Mouse (Mus musculus) v-Abl transformed pro-B cells (cell line): ENCODE data around the gene Trp53i11.

Experiments used
- in situ Hi-C, 2 experiments: fragments of 400-800 bp; cut with MboI; formaldehyde crosslinking; loops; one replicate each; pipeline ENCODE4 v1.15.1; 2025; ENCODE audit not compliant: unreplicated experiment in 2 of 2

Trp53i11 gene

GRCm38 (mm10) chr2:93170845-93171200, 16.5 kb upstream of the Trp53i11 start:
- in situ Hi-C loops: no loop called here

GRCm38 (mm10) chr2:93171929-93172328, 15.4 kb upstream of the Trp53i11 start:
- in situ Hi-C loops: no loop called here

GRCm38 (mm10) chr2:93172460-93172859, 14.9 kb upstream of the Trp53i11 start:
- in situ Hi-C loops: no loop called here

- in situ Hi-C loops: no loop called here
Observed at GRCm38 (mm10) chr2:93174159-93174558, 13.2 kb upstream of the Trp53i11 start.

- in situ Hi-C loops: loop anchor here in 1 of 2 experiments (25.0 kb wide), 3 partner anchors 988 to 1237 kb away; partner anchors contain the start of gene Ttc17
Observed at GRCm38 (mm10) chr2:93175278-93175677, 12.1 kb upstream of the Trp53i11 start.

- in situ Hi-C loops: loop anchor here in 1 of 2 experiments (25.0 kb wide), 3 partner anchors 988 to 1237 kb away; partner anchors contain the start of gene Ttc17
Observed at GRCm38 (mm10) chr2:93175721-93176120, 11.6 kb upstream of the Trp53i11 start.

GRCm38 (mm10) chr2:93176193-93176798, 11.1 kb upstream of the Trp53i11 start:
- in situ Hi-C loops: loop anchor here in 1 of 2 experiments (25.0 kb wide), 3 partner anchors 989 to 1236 kb away; partner anchors contain the start of gene Ttc17

- in situ Hi-C loops: loop anchor here in 1 of 2 experiments (25.0 kb wide), 3 partner anchors 990 to 1235 kb away; partner anchors contain the start of gene Ttc17
Observed at GRCm38 (mm10) chr2:93176871-93177667, 10.3 kb upstream of the Trp53i11 start.

GRCm38 (mm10) chr2:93177668-93178312, 9.6 kb upstream of the Trp53i11 start:
- in situ Hi-C loops: loop anchor here in 1 of 2 experiments (25.0 kb wide), 3 partner anchors 990 to 1235 kb away; partner anchors contain the start of gene Ttc17

GRCm38 (mm10) chr2:93178313-93178677, 9.1 kb upstream of the Trp53i11 start:
- in situ Hi-C loops: loop anchor here in 1 of 2 experiments (25.0 kb wide), 3 partner anchors 991 to 1234 kb away; partner anchors contain the start of gene Ttc17

- in situ Hi-C loops: loop anchor here (10.0 to 25.0 kb wide), 4 partner anchors 95 to 1233 kb away; partner anchors contain the start of gene Ttc17 (in 1 of the 2)
Observed at GRCm38 (mm10) chr2:93179603-93180002, 7.7 kb upstream of the Trp53i11 start.

GRCm38 (mm10) chr2:93180077-93180844, 7.1 kb upstream of the Trp53i11 start:
- in situ Hi-C loops: loop anchor here (10.0 to 25.0 kb wide), 4 partner anchors 95 to 1232 kb away; partner anchors contain the start of gene Ttc17 (in 1 of the 2)

GRCm38 (mm10) chr2:93182859-93183258, 4.5 kb upstream of the Trp53i11 start:
- in situ Hi-C loops: loop anchor here (10.0 to 25.0 kb wide), 4 partner anchors 98 to 1229 kb away; partner anchors contain the start of gene Ttc17 (in 1 of the 2)

GRCm38 (mm10) chr2:93188020-93188760, 842 bp downstream of the Trp53i11 start:
- in situ Hi-C loops: loop anchor here (5.0 to 25.0 kb wide), 6 partner anchors 56 to 1226 kb away; partner anchors contain the start of gene Ttc17 (in 1 of the 2)

GRCm38 (mm10) chr2:93188761-93189458, 1.6 kb downstream of the Trp53i11 start:
- in situ Hi-C loops: loop anchor here (5.0 to 25.0 kb wide), 6 partner anchors 57 to 1227 kb away; partner anchors contain the start of gene Ttc17 (in 1 of the 2)

- in situ Hi-C loops: loop anchor here (5.0 to 25.0 kb wide), 5 partner anchors 234 to 1229 kb away; partner anchors contain the start of gene Ttc17 (in 1 of the 2)
Observed at GRCm38 (mm10) chr2:93190771-93191487, 3.6 kb downstream of the Trp53i11 start.

GRCm38 (mm10) chr2:93191488-93192181, 4.3 kb downstream of the Trp53i11 start:
- in situ Hi-C loops: loop anchor here (5.0 to 25.0 kb wide), 5 partner anchors 233 to 1229 kb away; partner anchors contain the start of gene Ttc17 (in 1 of the 2)
